Mouse (Mus musculus): Measurements from ENCODE around the gene Grm3.

DNA sequence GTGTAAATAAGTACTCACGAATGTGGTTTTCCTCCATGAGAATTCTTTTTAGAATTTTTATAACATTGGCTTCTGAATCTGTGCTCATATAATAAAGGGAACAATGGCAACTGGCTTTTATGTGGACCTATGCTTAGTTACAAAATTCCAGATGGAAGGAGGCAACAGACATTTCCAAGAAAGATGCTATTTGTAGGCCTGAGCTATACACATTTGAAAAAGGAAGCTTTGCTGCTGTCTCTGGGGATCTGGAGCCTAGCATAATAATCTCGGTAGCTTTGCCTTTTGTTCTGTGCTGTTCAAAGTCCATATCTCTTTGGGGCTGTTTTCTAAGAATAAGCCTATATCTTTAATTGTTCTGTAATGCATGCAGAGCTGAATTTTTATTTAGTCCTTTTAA lies 146.4 kb downstream of the Grm3 start:
- no peak for TF ChIP-seq CTCF (IDR thresholded peaks at IDR 0.05; ENCODE audit: borderline replicate concordance, insufficient read depth, low read depth, low read length)
- TF ChIP-seq POLR2A (IDR thresholded peaks at IDR 0.05; ENCODE audit: borderline replicate concordance, insufficient read depth, low read length): no peak
